Mouse (Mus musculus) neural tube, embryonic 14.5 days (tissue): ENCODE measurements around the gene Nckap5. TPM values are rescaled to one million over a fixed set of nuclear protein-coding genes. Genes with fewer than 3 reads are reported as not detected.
"Not testable (repeated sequence)": the region's sequence is repeated elsewhere in the genome, so short reads cannot be mapped to it uniquely, and the experiment has no call there.

Source experiments
- ATAC-seq: fragments of 200-750 bp; cut with Nextera tagmentation; 2 replicates; pipeline ENCODE4 v1.8.0; 2017; ENCODE audit warnings: low read depth, mild to moderate bottlenecking, moderate TSS enrichment, moderate library complexity
- H3K27ac ChIP-seq: fragments of 300-500 bp; sonication (generic); 2 replicates; pipeline ENCODE4 v1.5.1; 2014; ENCODE audit warnings: low read depth, mild to moderate bottlenecking, control low read depth, low read length, moderate library complexity, mixed read lengths
- H3K27me3 ChIP-seq: fragments of 300-500 bp; sonication (generic); 2 replicates; pipeline ENCODE4 v1.6.1; 2014; ENCODE audit warnings: low read length; ENCODE audit not compliant: control insufficient read depth, insufficient read depth
- H3K36me3 ChIP-seq: fragments of 300-500 bp; sonication (generic); 2 replicates; pipeline ENCODE4 v1.6.1; 2014; ENCODE audit warnings: low read length, mixed read lengths; ENCODE audit not compliant: control insufficient read depth, insufficient read depth
- H3K4me1 ChIP-seq: fragments of 300-500 bp; sonication (generic); 2 replicates; pipeline ENCODE4 v1.6.1; 2014; ENCODE audit warnings: low read length; ENCODE audit not compliant: control insufficient read depth, insufficient read depth
- H3K4me2 ChIP-seq: fragments of 300-500 bp; sonication (generic); 2 replicates; pipeline ENCODE4 v1.6.1; 2014; ENCODE audit warnings: mild to moderate bottlenecking, low read depth, low read length, control low read depth
- H3K4me3 ChIP-seq: fragments of 300-500 bp; sonication (generic); 2 replicates; pipeline ENCODE4 v1.5.1; 2014; ENCODE audit warnings: low read depth, low read length, control low read depth, mixed read lengths
- H3K9ac ChIP-seq: fragments of 300-500 bp; sonication (generic); replicated peaks from 2 replicates; pipeline ENCODE4 v1.6.1; 2014; ENCODE audit warnings: low read depth, mild to moderate bottlenecking, control low read depth, low read length, mixed read lengths
- H3K9me3 ChIP-seq: fragments of 300-500 bp; sonication (generic); 2 replicates; pipeline ENCODE4 v1.6.1; 2016; ENCODE audit warnings: low read length; ENCODE audit not compliant: control insufficient read depth
- WGBS: fragments of 180-500 bp; shearing (Covaris S2); extraction: QIAGEN DNeasy Blood & Tissue Kit; methylation state at CpG from one replicate; pipeline ENCODE4 v1.1.7; 2014; 5-methylcytosine and 5-hydroxymethylcytosine counted together
- polyA plus RNA-seq: library from polyadenylated mRNA; unstranded; fragments of >200 nt; fragmentation: Nextera tagmentation; extraction: Ambion mirVana; gene quantifications from 2 replicates; pipeline ENCODE4 v1.2.1, GENCODE M21; 2014

The Nckap5 gene
- polyA plus RNA-seq, 1 experiment from 2014 or later = 19.0 TPM

DNA sequence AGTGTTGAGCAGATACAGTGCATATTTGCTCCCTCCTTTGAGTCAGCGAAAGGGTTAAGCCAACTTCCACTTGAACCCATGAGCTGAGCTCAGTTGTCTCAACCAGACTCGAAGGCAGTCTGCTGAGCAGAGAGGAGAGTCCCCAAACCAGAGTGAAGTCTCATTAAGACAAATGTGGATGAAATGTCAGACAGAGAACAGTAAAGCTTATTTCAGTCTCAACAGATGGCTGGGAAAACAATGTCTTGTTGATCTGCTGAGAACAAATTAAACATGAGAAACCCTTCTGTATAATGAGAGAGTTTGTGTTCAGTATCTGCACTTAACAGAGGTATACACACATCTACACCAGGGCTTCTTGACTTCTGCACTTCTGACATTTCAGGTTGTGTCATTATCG lies 694.9 kb downstream of the Nckap5 start:
- H3K27me3 ChIP-seq = no peaks in the 10 kb centered on the region
- H3K4me3 ChIP-seq = no peak overlapping the region
- H3K4me1 ChIP-seq = no peaks in the 10 kb centered on the region
- ATAC-seq = no peak
- no peaks in the 10 kb centered on the region for H3K9me3 ChIP-seq
- 88% methylated on average over 3 of the region's 3 CpGs for WGBS
- H3K4me2 ChIP-seq = no peak overlapping the region
- no peak overlapping the region for H3K27ac ChIP-seq
- H3K36me3 ChIP-seq = no peaks in the 10 kb centered on the region
- no peak overlapping the region for H3K9ac ChIP-seq

DNA sequence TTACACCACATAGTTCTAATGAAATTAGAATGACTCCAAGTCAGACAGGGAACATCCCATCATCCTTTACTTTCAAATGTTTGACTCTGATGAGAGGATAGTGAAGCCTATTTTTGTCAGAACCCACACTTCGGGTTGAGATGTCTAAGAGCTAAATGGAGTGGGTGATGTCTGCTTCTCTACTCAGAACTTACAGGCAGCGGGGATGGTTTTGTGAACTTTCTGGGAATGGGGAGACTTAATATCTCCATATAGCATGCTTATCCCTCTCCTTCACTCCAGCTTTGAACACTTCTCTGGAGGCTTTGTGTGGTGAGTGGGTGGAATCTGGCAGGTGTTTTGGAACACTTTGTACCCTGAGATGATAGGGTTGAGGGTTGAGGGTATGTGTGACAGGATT lies 698.3 kb downstream of the Nckap5 start:
- H3K36me3 ChIP-seq = no peaks in the 10 kb centered on the region
- H3K27me3 ChIP-seq = no peaks in the 10 kb centered on the region
- no peak overlapping the region for H3K27ac ChIP-seq
- 96% methylated on average over 2 of the region's 2 CpGs for WGBS
- no peak overlapping the region for H3K9ac ChIP-seq
- no peaks in the 10 kb centered on the region for H3K4me1 ChIP-seq
- H3K4me3 ChIP-seq = no peak overlapping the region
- no peaks in the 10 kb centered on the region for H3K9me3 ChIP-seq
- no peak for ATAC-seq
- no peak overlapping the region for H3K4me2 ChIP-seq

DNA sequence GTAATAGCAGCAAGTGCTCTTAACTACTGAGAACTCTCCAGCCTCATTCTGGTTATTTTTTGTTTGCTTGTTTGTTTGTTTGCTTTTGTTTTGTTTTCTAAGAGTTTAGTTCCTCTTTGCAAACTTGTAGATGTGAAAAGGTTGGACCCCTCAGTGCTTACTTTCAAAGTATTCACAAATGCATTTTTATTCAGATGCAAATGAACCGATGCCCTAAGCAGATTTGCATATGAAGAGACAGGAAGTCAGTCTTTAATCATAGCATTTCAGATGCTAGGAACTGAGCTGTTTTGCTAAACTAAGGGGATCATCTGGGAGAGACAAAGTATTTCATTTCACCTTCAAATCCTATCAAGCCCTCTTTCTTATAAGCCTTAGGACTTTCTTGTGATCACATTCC lies 701.5 kb downstream of the Nckap5 start:
- Histone ChIP-seq H3K4me1 (no peaks in the 10 kb centered on the region), H3K36me3 (no peaks in the 10 kb centered on the region), H3K4me2 (no peak overlapping the region), H3K9ac (no peak overlapping the region), H3K4me3 (no peak overlapping the region), H3K27ac (no peak overlapping the region), H3K9me3 (no peaks in the 10 kb centered on the region), H3K27me3 (no peaks in the 10 kb centered on the region)
- no peak for ATAC-seq
- WGBS = 29% methylated on average over 1 of the region's 1 CpGs

DNA sequence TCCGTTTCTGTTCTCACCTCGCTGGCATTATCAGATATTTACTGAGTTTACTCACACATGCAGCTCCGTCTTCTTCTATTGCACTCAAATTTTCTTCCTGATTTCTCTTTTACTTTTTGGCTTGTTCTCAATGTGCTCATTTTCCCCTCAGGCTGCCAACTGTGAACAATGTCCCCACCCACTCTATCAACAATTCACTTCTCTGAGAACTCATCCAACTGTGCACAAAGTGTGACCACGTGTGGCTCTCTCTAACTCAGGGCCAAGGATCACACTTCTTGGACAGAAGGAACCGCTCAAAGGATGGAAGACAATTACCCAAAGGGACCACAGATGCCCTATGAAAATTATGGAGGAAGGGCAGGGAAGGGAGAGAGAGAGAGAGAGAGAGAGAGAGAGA lies 707.5 kb downstream of the Nckap5 start:
- H3K4me2 ChIP-seq = no peak overlapping the region
- no peak for ATAC-seq
- H3K27me3 ChIP-seq = no peaks in the 10 kb centered on the region
- no peak overlapping the region for H3K4me3 ChIP-seq
- no peak overlapping the region for H3K9ac ChIP-seq
- H3K4me1 ChIP-seq = peaks cover 4% of the 10 kb centered on the region; the same call in 1 of the 2 replicates
- WGBS = 77% methylated on average over 5 of the region's 5 CpGs
- H3K36me3 ChIP-seq = no peaks in the 10 kb centered on the region
- H3K9me3 ChIP-seq = no peaks in the 10 kb centered on the region
- no peak overlapping the region for H3K27ac ChIP-seq

DNA sequence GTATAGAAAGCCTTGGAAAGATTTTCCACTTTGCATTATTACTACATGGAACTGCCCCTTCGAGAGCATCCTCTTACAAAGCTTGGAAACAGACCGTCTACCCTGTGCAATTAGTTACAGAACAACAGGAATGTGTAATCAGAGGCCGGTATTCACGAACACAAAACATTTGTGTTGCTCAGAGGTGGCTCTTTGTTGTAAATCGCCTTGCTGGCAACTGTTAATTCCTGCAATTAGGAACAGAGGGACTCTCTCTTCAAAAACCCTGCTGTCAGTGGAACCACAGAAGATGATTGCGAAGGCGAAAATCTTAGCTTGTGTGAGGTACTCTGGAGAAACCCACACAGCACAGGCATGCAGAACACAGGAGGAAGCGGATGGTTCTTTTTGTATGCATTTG lies 710.1 kb downstream of the Nckap5 start:
- Histone ChIP-seq H3K4me3 (no peak overlapping the region), H3K36me3 (no peaks in the 10 kb centered on the region), H3K4me2 (no peak overlapping the region), H3K4me1 (peaks cover 4% of the 10 kb centered on the region; the same call in 1 of the 2 replicates), H3K9me3 (no peaks in the 10 kb centered on the region), H3K27me3 (no peaks in the 10 kb centered on the region), H3K27ac (no peak overlapping the region), H3K9ac (no peak overlapping the region)
- WGBS = 29% methylated on average over 8 of the region's 8 CpGs
- ATAC-seq = no peak

DNA sequence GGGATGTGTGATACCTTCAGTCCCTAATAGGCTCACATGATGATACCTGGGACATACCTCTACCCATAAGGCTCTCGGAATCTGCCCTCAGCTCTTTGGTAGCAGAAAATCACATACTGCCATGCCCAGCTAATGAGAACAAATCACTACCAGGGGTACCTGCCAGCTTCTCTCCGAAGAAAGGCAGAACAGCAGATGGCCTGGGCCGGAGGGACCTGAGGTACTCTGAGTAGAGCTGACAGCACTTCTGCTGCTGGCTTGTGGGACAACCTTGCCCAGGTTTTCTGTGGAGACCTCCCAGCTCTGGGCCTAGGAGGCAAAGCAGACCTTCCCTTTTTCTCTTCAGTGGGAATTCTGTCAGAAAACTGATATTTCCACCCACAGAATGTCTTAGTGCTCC lies 714.6 kb downstream of the Nckap5 start:
- Histone ChIP-seq H3K4me3 (no peak overlapping the region), H3K9ac (no peak overlapping the region), H3K36me3 (no peaks in the 10 kb centered on the region), H3K4me1 (peaks cover 4% of the 10 kb centered on the region; the same call in 1 of the 2 replicates), H3K27ac (no peak overlapping the region), H3K4me2 (no peak overlapping the region), H3K27me3 (no peaks in the 10 kb centered on the region), H3K9me3 (no peaks in the 10 kb centered on the region)
- WGBS = 68% methylated on average over 3 of the region's 3 CpGs
- ATAC-seq = no peak

DNA sequence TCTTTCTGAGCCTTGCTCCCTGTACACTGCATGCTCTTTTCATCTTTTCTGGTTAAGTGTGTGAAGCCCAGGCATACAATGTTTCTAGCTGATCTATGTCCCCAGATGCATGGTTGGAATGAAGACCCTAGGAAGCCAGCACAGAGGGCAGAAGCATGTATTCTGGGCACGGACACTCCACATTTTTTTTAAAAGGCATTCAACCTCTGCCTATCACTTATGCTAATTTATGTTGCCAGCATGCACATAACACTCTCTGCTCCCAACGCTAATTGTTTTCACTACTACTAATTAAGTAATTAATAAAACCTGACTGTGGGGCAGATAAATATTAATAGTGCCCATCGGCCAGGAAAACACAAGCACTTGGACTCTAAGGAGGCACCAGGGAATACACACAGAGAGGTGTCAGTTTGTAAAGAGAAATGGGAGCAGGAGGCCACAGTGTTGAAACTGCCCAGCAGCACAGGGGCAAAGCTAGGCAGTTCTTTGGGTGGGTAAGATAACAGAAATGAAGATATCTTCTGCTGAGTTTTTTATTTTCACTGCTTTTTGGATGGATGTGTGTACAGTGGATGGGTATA lies 724.8 kb downstream of the Nckap5 start:
- 34% methylated on average over 3 of the region's 3 CpGs for WGBS
- no peak; the same call in 1 of the 2 replicates for ATAC-seq
- no peak overlapping the region for H3K9ac ChIP-seq

DNA sequence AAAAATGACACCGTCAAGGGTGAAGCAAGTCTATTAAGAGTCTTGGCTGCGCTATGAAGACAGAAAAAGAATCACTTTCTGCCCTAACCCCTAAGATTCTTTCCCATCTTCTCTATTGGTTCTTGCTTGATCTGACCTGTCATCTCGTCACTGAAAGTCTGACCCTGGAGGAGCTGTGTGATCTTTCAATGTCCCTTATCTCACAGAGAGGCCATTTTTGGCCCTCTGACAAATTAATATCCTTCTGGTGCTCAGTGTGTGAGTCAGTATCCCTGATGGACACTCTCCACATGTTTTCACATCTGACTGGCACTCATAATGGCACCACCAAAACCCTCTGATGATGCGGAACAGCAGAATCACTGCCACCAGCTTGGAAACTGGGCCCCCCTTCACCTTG lies 736.3 kb downstream of the Nckap5 start:
- Histone ChIP-seq H3K36me3 (no peaks in the 10 kb centered on the region), H3K9me3 (no peaks in the 10 kb centered on the region), H3K27ac (no peak overlapping the region), H3K9ac (no peak overlapping the region), H3K27me3 (no peaks in the 10 kb centered on the region), H3K4me2 (no peak overlapping the region), H3K4me3 (no peak overlapping the region), H3K4me1 (no peaks in the 10 kb centered on the region)
- WGBS = 89% methylated on average over 4 of the region's 4 CpGs
- no peak for ATAC-seq

More for the DNA sequence above, 724.8 kb downstream of the Nckap5 start:
- no peaks in the 10 kb centered on the region for H3K9me3 ChIP-seq
- H3K4me1 ChIP-seq = no peaks in the 10 kb centered on the region
- no peak overlapping the region for H3K4me2 ChIP-seq
- H3K36me3 ChIP-seq = no peaks in the 10 kb centered on the region
- no peak overlapping the region for H3K4me3 ChIP-seq
- no peak overlapping the region for H3K27ac ChIP-seq
- no peaks in the 10 kb centered on the region for H3K27me3 ChIP-seq

DNA sequence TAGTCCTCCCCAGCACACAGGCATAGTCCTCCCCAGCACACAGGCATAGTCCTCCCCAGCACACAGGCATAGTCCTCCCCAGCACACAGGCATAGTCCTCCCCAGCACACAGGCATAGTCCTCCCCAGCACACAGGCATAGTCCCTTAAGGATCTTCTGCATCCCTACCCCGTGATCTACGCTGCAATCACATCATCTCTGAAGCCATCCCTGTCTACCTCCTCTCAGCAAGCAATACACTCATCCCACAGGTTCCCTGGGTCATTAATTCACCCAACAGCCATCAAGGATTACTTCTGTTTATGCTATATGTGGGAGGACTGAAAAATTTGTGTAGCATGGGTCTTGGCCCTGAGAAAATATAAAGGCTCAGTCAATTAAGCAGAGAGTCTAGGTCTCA lies 738.6 kb downstream of the Nckap5 start:
- not testable (repeated sequence) for H3K4me1 ChIP-seq, H3K4me3 ChIP-seq, H3K27me3 ChIP-seq, H3K36me3 ChIP-seq, H3K9me3 ChIP-seq, ATAC-seq, H3K9ac ChIP-seq, H3K27ac ChIP-seq, H3K4me2 ChIP-seq
- WGBS = 93% methylated on average over 2 of the region's 2 CpGs
